Mouse (Mus musculus) cerebellum, adult 2 months (tissue): ENCODE results near the gene Slc25a51. TPM values are rescaled to one million over a fixed set of nuclear protein-coding genes. Genes with fewer than 3 reads are reported as not detected.

Experiments
- DNase-seq, 2 experiments: peaks; one replicate each; pipeline ENCODE4 v3.0.0; 2021
- H3K27ac ChIP-seq: fragments of 200-500 bp; 2 replicates; pipeline ENCODE4 v1.5.1; 2012; ENCODE audit warnings: low read length, control low read depth, inconsistent platforms; ENCODE audit not compliant: insufficient read depth
- H3K27me3 ChIP-seq: fragments of 200-500 bp; 2 replicates; pipeline ENCODE4 v1.6.1; 2012; ENCODE audit warnings: inconsistent platforms, mild to moderate bottlenecking, low read length, moderate library complexity; ENCODE audit not compliant: control insufficient read depth, insufficient read depth
- H3K4me1 ChIP-seq: fragments of 200-500 bp; 2 replicates; pipeline ENCODE4 v1.6.1; 2011; ENCODE audit warnings: low read length; ENCODE audit not compliant: control insufficient read depth, insufficient read depth
- H3K4me3 ChIP-seq: fragments of 200-500 bp; replicated peaks from 2 replicates; pipeline ENCODE3; 2011; ENCODE audit warnings: mild to moderate bottlenecking, low read depth, low read length, control low read depth; ENCODE audit not compliant: insufficient read depth
- CTCF ChIP-seq: fragments of 200-500 bp; IDR thresholded peaks from 2 replicates; pipeline ENCODE4 v1.5.1; 2011; ENCODE audit warnings: low read depth, mild to moderate bottlenecking, control low read depth, low read length, moderate library complexity, borderline replicate concordance; ENCODE audit not compliant: insufficient read depth
- POLR2A ChIP-seq: fragments of 200-500 bp; IDR thresholded peaks from 2 replicates; pipeline ENCODE4 v1.6.1; 2011; ENCODE audit warnings: low read length, control low read depth, borderline replicate concordance; ENCODE audit not compliant: insufficient read depth
- whole genome bisulfite sequencing: fragments of 180-500 bp; shearing (Covaris S2); methylation state at CpG from one replicate; pipeline ENCODE4 v1.1.7; 2018; 5-methylcytosine and 5-hydroxymethylcytosine counted together
- polyA plus RNA-seq: library from polyadenylated mRNA; depleted of rRNA; stranded (reverse); fragments of >200 nt; gene quantifications from 2 replicates; pipeline ENCODE4 v1.2.3, GENCODE M21; 2012

The Slc25a51 gene
- polyA plus RNA-seq, 1 experiment = 98.9 TPM

- WGBS = 91% methylated on average over 9 of the region's 9 CpGs
- no peak for DNase-seq
- no peak overlapping the region for H3K27ac ChIP-seq
- H3K4me3 ChIP-seq = no peak overlapping the region
- H3K27me3 ChIP-seq = no peaks in the 10 kb centered on the region
- no peaks in the 10 kb centered on the region for H3K4me1 ChIP-seq
- TF ChIP-seq POLR2A (no peak), CTCF (no peak)
Measured at GRCm38 (mm10) chr4:45413674-45414338, 5.2 kb upstream of the Slc25a51 start.

DNA sequence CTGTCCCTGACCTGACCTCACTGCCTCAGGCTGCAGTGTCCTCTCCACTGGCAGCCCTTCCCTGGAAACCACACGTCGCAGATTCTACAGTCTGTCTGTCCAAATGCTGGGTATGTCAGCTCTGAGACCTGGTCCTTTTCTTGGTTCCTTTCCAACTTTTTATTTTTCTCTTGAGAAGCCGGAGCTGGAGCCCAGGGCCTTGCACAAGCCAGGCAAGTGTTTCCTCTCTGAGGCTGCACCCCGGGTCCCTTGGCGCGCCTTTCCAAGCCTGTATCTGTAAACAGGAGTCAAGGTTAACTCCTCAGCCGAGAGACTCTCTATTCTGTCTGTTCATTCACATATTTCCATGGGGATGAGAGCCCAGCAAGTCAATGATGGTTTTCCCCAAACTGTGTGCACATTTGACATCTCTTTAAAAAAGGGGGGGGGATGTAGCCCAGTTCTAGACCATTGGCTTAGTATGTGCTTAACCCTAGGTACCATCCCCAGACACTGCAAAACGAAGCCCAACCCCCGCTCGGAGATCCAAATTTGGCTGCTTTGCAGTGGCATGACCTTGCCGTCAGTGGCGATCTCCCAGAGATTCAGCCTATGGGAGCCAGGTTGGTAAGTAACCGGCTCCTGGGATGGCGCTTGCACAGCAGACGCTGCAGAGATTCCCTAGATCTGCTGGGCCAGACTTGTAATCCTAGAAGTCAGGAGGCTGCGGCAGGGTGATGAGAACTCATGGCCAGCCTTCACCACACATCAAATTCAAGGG, 4.0 kb upstream of the Slc25a51 start:
- no peaks in the 10 kb centered on the region for H3K27me3 ChIP-seq
- no peaks in the 10 kb centered on the region for H3K4me1 ChIP-seq
- TF ChIP-seq CTCF (no peak), POLR2A (no peak)
- no peak overlapping the region for H3K27ac ChIP-seq
- H3K4me3 ChIP-seq = no peak overlapping the region
- DNase-seq = no peak
- 70% methylated on average over 16 of the region's 16 CpGs for WGBS

DNA sequence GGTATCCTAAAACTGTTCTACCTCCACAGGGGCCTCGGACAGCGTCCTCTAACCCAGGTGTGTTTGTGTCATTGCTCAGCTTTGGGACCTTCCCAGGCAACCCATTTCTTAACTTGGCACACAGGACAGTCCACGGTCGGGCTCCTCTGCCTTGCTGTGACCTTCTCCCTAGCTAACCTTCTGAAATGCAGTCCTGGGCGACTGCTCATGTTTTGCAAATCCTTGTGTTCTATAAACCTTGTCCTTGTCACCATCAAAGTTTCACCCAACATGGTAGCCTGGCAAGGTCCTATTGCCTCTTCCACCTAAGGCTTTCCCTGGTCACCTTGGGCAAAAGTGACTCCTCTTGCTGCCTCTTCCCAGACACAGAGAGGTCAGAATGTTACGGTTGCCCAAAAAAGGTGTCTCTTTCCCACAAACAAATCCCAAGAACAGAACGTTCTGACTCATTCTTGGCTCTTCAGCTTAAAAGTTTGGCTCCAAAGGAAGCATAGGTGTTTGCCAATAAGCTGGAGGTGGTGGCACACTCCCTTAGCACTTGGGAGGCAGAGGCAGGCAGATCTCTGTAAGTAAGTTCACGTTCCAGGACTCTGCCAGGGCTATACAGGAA, 2.7 kb upstream of the Slc25a51 start:
- TF ChIP-seq CTCF = no peak
- TF ChIP-seq POLR2A = no peak
- WGBS = 91% methylated on average over 8 of the region's 8 CpGs

DNA sequence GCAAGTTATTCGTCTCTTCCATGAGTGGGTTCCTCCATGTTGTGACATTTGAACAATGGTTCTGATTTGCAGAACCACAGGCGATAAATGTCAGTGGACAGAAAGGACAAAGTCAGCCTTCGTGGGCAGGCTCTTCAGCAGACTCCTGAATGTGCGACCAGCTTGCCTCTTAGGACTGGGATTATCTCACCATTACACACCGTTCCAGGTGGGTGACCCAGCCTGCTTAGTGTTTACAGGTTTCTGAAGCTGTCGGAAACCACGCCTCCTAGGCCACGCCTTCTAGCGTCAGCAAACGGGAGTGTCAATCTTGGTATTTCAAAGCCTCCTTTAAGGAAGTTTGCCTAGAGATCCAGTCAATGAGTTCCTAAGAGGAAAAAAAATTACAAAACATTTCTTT, 704 bp upstream of the Slc25a51 start:
- peak overlapping the region; percentile 92 for H3K4me3 ChIP-seq
- no peaks in the 10 kb centered on the region for H3K27me3 ChIP-seq
- peak overlapping the region; percentile 86 for H3K27ac ChIP-seq
- TF ChIP-seq CTCF = no peak; the same call in 1 of the 2 replicates
- TF ChIP-seq POLR2A = peak; percentile 28; the same call in 1 of the 2 replicates
- 3% methylated on average over 10 of the region's 10 CpGs for WGBS
- peak; percentile 62 to 66 for DNase-seq
- H3K4me1 ChIP-seq = peaks cover 5% of the 10 kb centered on the region

More for the DNA sequence above, 2.7 kb upstream of the Slc25a51 start:
- Histone ChIP-seq H3K27me3 (no peaks in the 10 kb centered on the region), H3K27ac (no peak overlapping the region), H3K4me3 (no peak overlapping the region), H3K4me1 (peaks cover 3% of the 10 kb centered on the region)
- DNase-seq = no peak

- under 1% methylated on average over 19 of the region's 19 CpGs for WGBS
- Histone ChIP-seq H3K27me3 (no peaks in the 10 kb centered on the region), H3K4me1 (peaks cover 5% of the 10 kb centered on the region), H3K4me3 (peak overlapping the region; percentile 92), H3K27ac (peak overlapping the region; percentile 86; the same call in 1 of the 2 replicates)
- peak in 1 of 2 experiments; percentile 58 for DNase-seq
- TF ChIP-seq POLR2A (no peak), CTCF (no peak)
Measured at GRCm38 (mm10) chr4:45407703-45408334, 747 bp downstream of the Slc25a51 start.

- no peak for DNase-seq
- no peak for TF ChIP-seq POLR2A
- H3K4me3 ChIP-seq = peak overlapping the region; percentile 92
- peaks cover 5% of the 10 kb centered on the region for H3K4me1 ChIP-seq
- 38% methylated on average over 5 of the region's 5 CpGs for WGBS
- H3K27ac ChIP-seq = no peak overlapping the region
- no peaks in the 10 kb centered on the region for H3K27me3 ChIP-seq
Measured at GRCm38 (mm10) chr4:45407001-45407702, 1.4 kb downstream of the Slc25a51 start.

GRCm38 (mm10) chr4:45406397-45406796, 2.2 kb downstream of the Slc25a51 start:
- WGBS = 70% methylated on average over 7 of the region's 7 CpGs
- no peak for DNase-seq

More at GRCm38 (mm10) chr4:45406397-45406796, 2.2 kb downstream of the Slc25a51 start:
- Histone ChIP-seq H3K27ac (no peak overlapping the region), H3K27me3 (no peaks in the 10 kb centered on the region), H3K4me3 (peak overlapping the region; percentile 16), H3K4me1 (peaks cover 5% of the 10 kb centered on the region)
- no peak for TF ChIP-seq CTCF
- TF ChIP-seq POLR2A = no peak
